Mouse (Mus musculus): Measurements from ENCODE around the gene Git1.

- TF ChIP-seq POLR2A (IDR thresholded peaks at IDR 0.05; ENCODE audit: borderline replicate concordance, control insufficient read depth, low read depth, low read length) (no peak), CTCF (IDR thresholded peaks at IDR 0.05; ENCODE audit: control insufficient read depth, insufficient read depth, low read length) (no peak)
Observed at GRCm38 (mm10) chr11:77453388-77453787, 40.0 kb upstream of the Git1 start.

All from bone marrow, adult 2 months (tissue).